In genomic region chr14:25717718-25718117, GRCm38 (mm10) we compare ENCODE assay signal across 14 mouse cellular contexts. TPM values are rescaled to one million over a fixed set of nuclear protein-coding genes. Genes with fewer than 3 reads are reported as not detected.
DNase-seq lines count a peak whose midpoint lies in the region; ATAC-seq lines count a peak whose summit lies in the region.
"Had no signal": no experiment of that assay in that cellular context is flagged by ENCODE, and none has a peak within 500 bp of the region (broad histone marks: within the 10 kb centered on the region; RNA-seq: fewer than 3 reads in every experiment).

No protein-coding gene starts in this region.

- DNase-seq in heart, adult 11 months = no peak
- peak; percentile 57 to 59 for DNase-seq in layer of hippocampus, postnatal 10 days (ENCODE audit: low spot score in 2 of 2)
- DNase-seq in layer of hippocampus, adult 8-10 months (ENCODE audit: low spot score in 2 of 2) = no peak
- DNase-seq in brain, adult 2 months (ENCODE audit: low read depth, low spot score) = peak; percentile 37
- no peak for DNase-seq in frontal cortex, postnatal 10 days (ENCODE audit: low spot score in 2 of 2)
- DNase-seq in kidney, adult 9 months = no peak
- DNase-seq: adrenal gland, adult 2 months; right cerebral cortex, adult 18-20 months had no signal

- no peak overlapping the region for H3K4me2 ChIP-seq in heart, embryonic 11.5 days
- H3K4me2 ChIP-seq in intestine, embryonic 16.5 days (ENCODE audit: low read depth, low read length) = no peak overlapping the region
- H3K4me2 ChIP-seq: forebrain, embryonic 12.5 days; midbrain, embryonic 12.5 days; neural tube, embryonic 12.5 days had no signal

- 0 out of 2 replicates have a peak overlapping the region, but pooled peaks have one; percentile 22 for H3K27ac ChIP-seq in heart, embryonic 11.5 days (ENCODE audit: low read depth, low read length)
- peak overlapping the region; percentile 57 for H3K27ac ChIP-seq in intestine, embryonic 16.5 days (ENCODE audit: low read length)
- H3K27ac ChIP-seq: liver, embryonic 14.5 days; midbrain, embryonic 12.5 days; neural tube, embryonic 12.5 days had no signal

- 74% methylated on average over 8 of the region's 8 CpGs for WGBS in heart, embryonic 11.5 days (ENCODE audit: insufficient replicate concordance)
- 77% methylated on average over 8 of the region's 8 CpGs for WGBS in intestine, embryonic 16.5 days

- no peaks in the 10 kb centered on the region for H3K27me3 ChIP-seq in heart, embryonic 11.5 days (ENCODE audit: control insufficient read depth, insufficient read depth, low read length)
- no peaks in the 10 kb centered on the region for H3K27me3 ChIP-seq in intestine, embryonic 16.5 days (replicated peaks; ENCODE audit: control insufficient read depth, insufficient read depth, low read length)
- H3K27me3 ChIP-seq: forebrain, embryonic 12.5 days; midbrain, embryonic 12.5 days; neural tube, embryonic 12.5 days had no signal

- H3K36me3 ChIP-seq in heart, embryonic 11.5 days (ENCODE audit: control insufficient read depth, insufficient read depth, low read length) = peaks cover 5% of the 10 kb centered on the region; the same call in 1 of the 2 replicates
- H3K36me3 ChIP-seq in intestine, embryonic 16.5 days (ENCODE audit: control insufficient read depth, insufficient read depth, low read length) = peaks cover 3% of the 10 kb centered on the region; the same call in 1 of the 2 replicates
- H3K36me3 ChIP-seq: forebrain, embryonic 12.5 days; midbrain, embryonic 12.5 days had no signal

- H3K9ac ChIP-seq in heart, embryonic 11.5 days (ENCODE audit: low read depth, low read length) = no peak overlapping the region
- no peak overlapping the region for H3K9ac ChIP-seq in intestine, embryonic 16.5 days (ENCODE audit: low read depth, low read length)
- H3K9ac ChIP-seq: liver, embryonic 14.5 days; midbrain, embryonic 12.5 days; neural tube, embryonic 12.5 days had no signal

- peaks cover 28% of the 10 kb centered on the region for H3K4me1 ChIP-seq in heart, embryonic 11.5 days (ENCODE audit: control insufficient read depth, insufficient read depth, low read length)
- H3K4me1 ChIP-seq in intestine, embryonic 16.5 days (ENCODE audit: control insufficient read depth, insufficient read depth, low read length) = peaks cover 24% of the 10 kb centered on the region

- ATAC-seq in heart, embryonic 11.5 days (replicated peaks; ENCODE audit: insufficient number of reproducible peaks, low FRiP score, low TSS enrichment) = no peak
- no peak for ATAC-seq in intestine, embryonic 16.5 days

- H3K4me3 ChIP-seq in heart, embryonic 11.5 days (ENCODE audit: low read depth, low read length) = no peak overlapping the region
- H3K4me3 ChIP-seq in intestine, embryonic 16.5 days (ENCODE audit: low read length) = no peak overlapping the region
- H3K4me3 ChIP-seq: forebrain, embryonic 12.5 days; midbrain, embryonic 12.5 days; neural tube, embryonic 12.5 days had no signal

- no peaks in the 10 kb centered on the region for H3K9me3 ChIP-seq in heart, embryonic 11.5 days (replicated peaks; ENCODE audit: control insufficient read depth, low read length)
- no peaks in the 10 kb centered on the region for H3K9me3 ChIP-seq in intestine, embryonic 16.5 days (ENCODE audit: control insufficient read depth, low read length)
- H3K9me3 ChIP-seq: forebrain, embryonic 12.5 days; midbrain, embryonic 12.5 days; neural tube, embryonic 12.5 days had no signal

RNA-seq across cellular contexts. Expression of gene Ppif, which starts 23.8 kb away (rescaled TPM):
- 92.7 and 99.4 TPM in 2 replicates for polyA plus RNA-seq in heart, embryonic 11.5 days (2014; fragmentation: Nextera tagmentation; extraction: Ambion mirVana)
- 10 to 100 TPM; 25.4 to 26.7 TPM for total RNA-seq in layer of hippocampus, postnatal 10 days (2021)
- 10 to 100 TPM; 25.5 to 30.6 (median 27.9) TPM for total RNA-seq in layer of hippocampus, adult 8-10 months (2022)
- polyA plus RNA-seq in intestine, embryonic 16.5 days (2015; fragmentation: Nextera tagmentation; extraction: Ambion mirVana) = 125 and 134 TPM in 2 replicates

RNA-seq across cellular contexts. Expression of gene Zcchc24, which starts 51.1 kb away (rescaled TPM):
- 18.9 and 22.6 TPM in 2 replicates for polyA plus RNA-seq in heart, embryonic 11.5 days (2014; fragmentation: Nextera tagmentation; extraction: Ambion mirVana)
- 10 to 100 TPM; 52.0 to 55.7 TPM for total RNA-seq in layer of hippocampus, postnatal 10 days (2021)
- 10 to 100 TPM; 60.5 to 69.2 (median 63.8) TPM for total RNA-seq in layer of hippocampus, adult 8-10 months (2022)
- polyA plus RNA-seq in intestine, embryonic 16.5 days (2015; fragmentation: Nextera tagmentation; extraction: Ambion mirVana) = 9.1 and 10.0 TPM in 2 replicates

Comparison
In these comparisons a context has a peak if more than half of its experiments do, and no peak if none do; other contexts are left out.
1. DNase-seq: peak in layer of hippocampus, postnatal 10 days (2 of 2) and brain, adult 2 months (single experiment); none in heart, adult 11 months (single experiment), layer of hippocampus, adult 8-10 months (0 of 2), frontal cortex, postnatal 10 days (0 of 2) and kidney, adult 9 months (single experiment).